Mouse (Mus musculus) MEL (cell line): ENCODE results near the gene Pik3r4.

Experiments used
- CTCF ChIP-seq, 3 experiments: IDR thresholded peaks in 2 of 3; conservative IDR thresholded peaks in 1 of 3; 2 replicates each; pipeline ENCODE4 v1.5.1; 2011 to 2012; ENCODE audit warnings: low read length in 3 of 3, low read depth in 2 of 3, mild to moderate bottlenecking in 2 of 3, improper control_type of control experiment in 1 of 3, inconsistent platforms in 1 of 3, mixed read lengths in 1 of 3, moderate library complexity in 1 of 3; ENCODE audit not compliant: control insufficient read depth in 1 of 3, insufficient read depth in 1 of 3, poor library complexity in 1 of 3, severe bottlenecking in 1 of 3
- E2F4 ChIP-seq: IDR thresholded peaks from 2 replicates; pipeline ENCODE4 v1.6.1; 2011; ENCODE audit warnings: low read depth, low read length, improper control_type of control experiment, borderline replicate concordance
- EP300 ChIP-seq, 2 experiments: IDR thresholded peaks; 2 replicates each; pipeline ENCODE4 v1.6.1; 2011; ENCODE audit warnings: improper control_type of control experiment in 2 of 2, low read length in 2 of 2, low read depth in 1 of 2, mild to moderate bottlenecking in 1 of 2
- ETS1 ChIP-seq: IDR thresholded peaks from 2 replicates; pipeline ENCODE4 v1.6.1; 2012; ENCODE audit warnings: low read depth, mild to moderate bottlenecking, inconsistent platforms, low read length, improper control_type of control experiment, moderate library complexity
- HCFC1 ChIP-seq: IDR thresholded peaks from 2 replicates; pipeline ENCODE4 v1.6.1; 2012; ENCODE audit warnings: low read depth, mild to moderate bottlenecking, inconsistent platforms, low read length, improper control_type of control experiment, moderate library complexity
- MAFK ChIP-seq: IDR thresholded peaks from 2 replicates; pipeline ENCODE4 v1.6.1; 2011; ENCODE audit warnings: low read depth, mild to moderate bottlenecking, low read length, improper control_type of control experiment, borderline replicate concordance
- MXI1 ChIP-seq: IDR thresholded peaks from 2 replicates; pipeline ENCODE4 v1.6.1; 2011; ENCODE audit warnings: mild to moderate bottlenecking, low read depth, low read length, improper control_type of control experiment
- POLR2A ChIP-seq, 2 experiments: IDR thresholded peaks; 2 replicates each; pipeline ENCODE4 v1.6.1; 2011 to 2012; ENCODE audit warnings: low read length in 2 of 2, mild to moderate bottlenecking in 2 of 2, control low read depth in 1 of 2, improper control_type of control experiment in 1 of 2, low read depth in 1 of 2, moderate library complexity in 1 of 2; ENCODE audit not compliant: control insufficient read depth in 1 of 2, insufficient read depth in 1 of 2, poor library complexity in 1 of 2
- POLR2AphosphoS5 ChIP-seq: IDR thresholded peaks from 2 replicates; pipeline ENCODE4 v1.6.1; 2012; ENCODE audit warnings: low read depth, borderline replicate concordance, mild to moderate bottlenecking, inconsistent platforms, low read length, moderate library complexity, mixed read lengths
- RCOR1 ChIP-seq: IDR thresholded peaks from 2 replicates; pipeline ENCODE4 v1.6.1; 2012; ENCODE audit warnings: low read depth, mild to moderate bottlenecking, inconsistent platforms, low read length, improper control_type of control experiment
- USF1 ChIP-seq: IDR thresholded peaks from 2 replicates; pipeline ENCODE4 v1.6.1; 2014; ENCODE audit warnings: low read depth, mild to moderate bottlenecking, inconsistent platforms, low read length, improper control_type of control experiment, moderate library complexity
- ZKSCAN1 ChIP-seq: IDR thresholded peaks from 2 replicates; pipeline ENCODE4 v1.6.1; 2012; ENCODE audit warnings: low read depth, mild to moderate bottlenecking, inconsistent platforms, low read length, improper control_type of control experiment, moderate library complexity
- ZMIZ1 ChIP-seq: IDR thresholded peaks from 2 replicates; pipeline ENCODE4 v1.6.1; 2012; ENCODE audit warnings: low read depth, mild to moderate bottlenecking, inconsistent platforms, low read length, improper control_type of control experiment, moderate library complexity

DNA sequence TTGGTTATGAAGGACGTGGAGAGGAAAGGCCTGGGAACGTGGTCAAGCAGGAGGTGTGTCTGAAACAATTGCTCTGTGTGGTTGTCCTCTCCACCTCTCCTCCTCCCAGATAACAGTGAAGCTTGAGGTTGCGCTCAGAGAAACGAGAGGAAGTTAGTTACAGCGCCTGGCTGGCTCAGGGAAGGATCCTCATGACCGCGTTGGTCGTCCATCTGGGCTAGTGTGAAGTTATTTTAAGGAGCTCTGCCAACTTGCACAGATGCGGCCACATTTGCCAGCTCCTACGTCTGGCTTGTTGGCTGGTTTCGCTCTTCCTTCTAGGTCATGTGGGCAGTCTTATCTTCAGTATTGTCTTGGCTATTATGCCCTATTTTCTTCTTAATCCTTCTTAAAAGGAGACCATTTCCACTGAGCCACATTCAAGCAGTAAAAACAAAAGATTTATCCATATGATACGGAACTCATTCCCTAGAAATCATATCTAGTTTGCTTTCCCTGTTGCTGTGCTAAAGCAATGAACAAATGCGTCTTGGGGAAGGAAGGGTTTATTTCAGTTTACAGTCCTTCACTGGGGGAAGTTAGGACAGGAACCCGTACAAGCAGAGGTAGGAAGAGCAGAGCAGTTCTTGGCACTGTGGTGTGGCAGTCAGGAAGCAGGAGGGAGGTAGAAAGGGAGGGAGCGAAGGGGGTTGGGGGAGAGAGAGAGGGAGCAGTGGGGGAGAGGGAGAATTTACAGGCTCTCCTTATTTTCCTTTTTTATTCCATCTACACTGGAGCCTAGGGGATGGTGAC is 30.6 kb upstream of the Pik3r4 start:
- no peak for TF ChIP-seq MXI1
- no peak for TF ChIP-seq CTCF (IDR thresholded peaks at IDR 0.05 in 2 of 3, conservative IDR thresholded peaks at IDR 0.05 in 1 of 3; ENCODE audit: control insufficient read depth in 1 of 3, insufficient read depth in 1 of 3, low read depth in 2 of 3, low read length in 3 of 3, poor library complexity in 1 of 3, severe bottlenecking in 1 of 3)
- TF ChIP-seq ZKSCAN1: no peak
- TF ChIP-seq USF1: no peak
- no peak for TF ChIP-seq ZMIZ1
- no peak for TF ChIP-seq HCFC1
- TF ChIP-seq EP300 (IDR thresholded peaks at IDR 0.05; ENCODE audit: low read depth in 1 of 2, low read length in 2 of 2): no peak
- no peak for TF ChIP-seq MAFK
- TF ChIP-seq RCOR1: no peak
- no peak for TF ChIP-seq POLR2AphosphoS5
- no peak for TF ChIP-seq POLR2A (IDR thresholded peaks at IDR 0.05; ENCODE audit: control insufficient read depth in 1 of 2, insufficient read depth in 1 of 2, low read depth in 1 of 2, low read length in 2 of 2, poor library complexity in 1 of 2)
- no peak for TF ChIP-seq E2F4
- no peak for TF ChIP-seq ETS1
